Mouse (Mus musculus) myocyte (in vitro differentiated cells): ENCODE measurements around the gene 5330417C22Rik.

Source experiments
- CEBPB ChIP-seq: IDR thresholded peaks from 2 replicates; pipeline ENCODE4 v1.6.1; 2011; ENCODE audit warnings: mild to moderate bottlenecking, moderate library complexity; ENCODE audit not compliant: poor library complexity, insufficient read depth, severe bottlenecking
- MAX ChIP-seq: IDR thresholded peaks from one replicate; pipeline ENCODE4 v1.6.1; 2011; ENCODE audit warnings: low read depth, mild to moderate bottlenecking, control low read depth
- MYOD1 ChIP-seq, 3 experiments: IDR thresholded peaks; one replicate each; pipeline ENCODE4 v1.6.1; 2011; ENCODE audit warnings: control low read depth in 2 of 3, low read depth in 2 of 3, mild to moderate bottlenecking in 2 of 3, moderate library complexity in 1 of 3; ENCODE audit not compliant: insufficient read length in 2 of 3, control insufficient read depth in 1 of 3
- POLR2A ChIP-seq: IDR thresholded peaks from one replicate; pipeline ENCODE4 v1.6.1; 2011; ENCODE audit warnings: low read depth, mild to moderate bottlenecking, control low read depth, moderate library complexity; ENCODE audit not compliant: insufficient read length
- POLR2AphosphoS2 ChIP-seq: IDR thresholded peaks from one replicate; pipeline ENCODE4 v1.6.1; 2011; ENCODE audit warnings: low read depth, control low read depth; ENCODE audit not compliant: insufficient read length
- TCF12 ChIP-seq: IDR thresholded peaks from one replicate; pipeline ENCODE4 v1.6.1; 2011; ENCODE audit warnings: mild to moderate bottlenecking, control low read depth; ENCODE audit not compliant: poor library complexity, insufficient read depth, severe bottlenecking

DNA sequence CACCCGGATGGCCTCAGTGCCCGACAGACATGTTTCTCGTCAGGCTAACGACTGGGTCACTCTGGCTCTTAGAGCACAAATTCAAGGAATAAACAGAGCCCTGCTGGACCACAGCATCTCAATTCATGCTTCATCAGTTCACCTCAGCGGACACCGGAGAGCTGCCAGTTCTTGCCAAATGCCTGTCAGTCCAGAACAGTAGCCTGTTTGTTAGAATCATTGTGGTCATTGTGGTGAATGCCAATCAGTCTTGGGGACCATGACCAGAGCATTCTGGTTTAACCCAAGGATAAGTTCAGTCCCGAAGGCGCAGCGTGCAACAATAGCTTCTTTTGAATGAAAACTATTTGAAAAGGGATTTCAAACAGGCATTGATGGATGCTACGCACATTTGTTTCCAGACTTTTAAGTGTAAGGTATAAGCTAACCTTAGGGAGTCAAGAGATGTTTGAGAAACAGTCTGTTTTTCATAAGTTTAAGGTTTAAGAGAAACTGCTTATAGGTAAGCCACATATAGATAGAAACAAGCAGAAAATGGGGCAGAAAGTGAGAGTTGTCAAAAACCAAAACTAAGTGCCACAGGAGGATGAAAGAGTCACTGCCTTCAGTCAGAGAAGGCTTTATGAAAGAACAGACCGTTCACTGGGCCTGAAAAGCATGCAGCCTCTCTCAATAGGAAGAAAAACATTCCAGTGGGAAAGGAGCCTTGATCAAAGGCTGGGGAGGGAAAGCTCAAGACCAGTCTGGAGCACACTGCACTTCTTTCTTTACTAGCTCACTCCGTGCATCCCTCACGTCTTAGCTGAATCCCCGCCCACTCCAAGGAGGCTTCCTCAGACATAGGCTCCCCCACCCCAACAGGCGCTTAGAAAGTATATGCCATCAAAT, 31.9 kb upstream of the 5330417C22Rik start:
- TF ChIP-seq POLR2A (no peak), MYOD1 (IDR thresholded peaks at IDR 0.05; ENCODE audit: control insufficient read depth in 1 of 3, insufficient read length in 2 of 3, low read depth in 2 of 3) (no peak), POLR2AphosphoS2 (no peak), MAX (no peak), CEBPB (no peak), TCF12 (no peak)
